Mouse (Mus musculus): Measurements from ENCODE around the gene Wnk4.
A peak's percentile ranks its signal among the peaks of the same experiment; 100 is the strongest.

Gene Wnk4

GRCm38 (mm10) chr11:101277381-101278222 is 17.2 kb downstream of the Wnk4 start:
- no peak for DNase-seq

GRCm38 (mm10) chr11:101278223-101279192 is 18.1 kb downstream of the Wnk4 start, which contains the start of the genes Cntd1 and Coa3:
Gene Cntd1 (plus strand): TSS chr11:101279012.
Gene Coa3 (minus strand): TSS chr11:101279114.
- peak; percentile 98 for DNase-seq

GRCm38 (mm10) chr11:101279193-101279569 is 18.8 kb downstream of the Wnk4 start:
- no peak for DNase-seq

- DNase-seq: no peak
Measured at GRCm38 (mm10) chr11:101280837-101281236, 20.5 kb downstream of the Wnk4 start.

GRCm38 (mm10) chr11:101282896-101283295 is 22.5 kb downstream of the Wnk4 start:
- DNase-seq: peak; percentile 75

- DNase-seq: no peak
Measured at GRCm38 (mm10) chr11:101283805-101284204, 23.4 kb downstream of the Wnk4 start.

GRCm38 (mm10) chr11:101287306-101287705 is 26.9 kb downstream of the Wnk4 start:
- no peak for DNase-seq

- no peak for DNase-seq
Measured at GRCm38 (mm10) chr11:101291231-101291630, 30.9 kb downstream of the Wnk4 start.

- peak; percentile 55 for DNase-seq
Measured at GRCm38 (mm10) chr11:101295191-101295590, 34.8 kb downstream of the Wnk4 start.

- no peak for DNase-seq
Measured at GRCm38 (mm10) chr11:101300881-101301280, 40.5 kb downstream of the Wnk4 start.

GRCm38 (mm10) chr11:101301299-101302003 is 41.1 kb downstream of the Wnk4 start:
- DNase-seq: no peak

GRCm38 (mm10) chr11:101302004-101302798 is 41.8 kb downstream of the Wnk4 start, which contains the start of gene Becn1:
Gene Becn1 (minus strand): TSS chr11:101302286.
- peak; percentile 97 for DNase-seq

GRCm38 (mm10) chr11:101307744-101308143 is 47.4 kb downstream of the Wnk4 start:
- DNase-seq: no peak

- DNase-seq: no peak
Measured at GRCm38 (mm10) chr11:101311083-101311482, 50.7 kb downstream of the Wnk4 start.

- DNase-seq: no peak
Measured at GRCm38 (mm10) chr11:101312150-101312549, 51.8 kb downstream of the Wnk4 start.

GRCm38 (mm10) chr11:101314567-101314966 is 54.2 kb downstream of the Wnk4 start:
- no peak for DNase-seq

- no peak for DNase-seq
Measured at GRCm38 (mm10) chr11:101315082-101315650, 54.8 kb downstream of the Wnk4 start.

- DNase-seq: peak; percentile 97
Measured at GRCm38 (mm10) chr11:101315665-101316500, 55.5 kb downstream of the Wnk4 start, which contains the start of gene Psme3. Gene Psme3 (plus strand): TSS chr11:101316213.

GRCm38 (mm10) chr11:101316501-101316917 is 56.1 kb downstream of the Wnk4 start:
- no peak for DNase-seq

GRCm38 (mm10) chr11:101323609-101324008 is 63.2 kb downstream of the Wnk4 start:
- peak; percentile 75 for DNase-seq

Data from retina, postnatal 1 day (tissue).